Mouse (Mus musculus) G1E (cell line): Measurements from ENCODE around the gene Srpk1. TPM values are rescaled to one million over a fixed set of nuclear protein-coding genes. Genes with fewer than 3 reads are reported as not detected.

Source experiments
- ATAC-seq: 2 replicates; pipeline ENCODE4 v1.8.0; 2016; ENCODE audit warnings: mild to moderate bottlenecking; ENCODE audit not compliant: insufficient number of reproducible peaks, poor library complexity, low FRiP score, severe bottlenecking; ENCODE audit errors: extremely low read depth
- DNase-seq: peaks from one replicate; pipeline ENCODE4 v3.0.0; 2012; ENCODE audit warnings: low spot score
- H3K27me3 ChIP-seq: 2 replicates; pipeline ENCODE4 v1.6.1; 2012; ENCODE audit warnings: mild to moderate bottlenecking, low read length, inconsistent platforms; ENCODE audit not compliant: insufficient read depth
- H3K36me3 ChIP-seq: replicated peaks from 2 replicates; pipeline ENCODE3; 2012; ENCODE audit warnings: mild to moderate bottlenecking, inconsistent platforms
- H3K4me1 ChIP-seq: 2 replicates; pipeline ENCODE4 v1.6.1; 2012; ENCODE audit warnings: low read depth, low read length, inconsistent platforms, mixed read lengths; ENCODE audit not compliant: insufficient read depth
- H3K4me3 ChIP-seq: 2 replicates; pipeline ENCODE4 v1.5.1; 2012; ENCODE audit warnings: low read depth, mild to moderate bottlenecking, inconsistent platforms, low read length, moderate library complexity, mixed read lengths
- H3K9me3 ChIP-seq: replicated peaks from 2 replicates; pipeline ENCODE4 v1.6.1; 2012; ENCODE audit warnings: inconsistent platforms
- CTCF ChIP-seq: IDR thresholded peaks from 2 replicates; pipeline ENCODE4 v1.5.1; 2012; ENCODE audit warnings: low read depth, low read length, inconsistent platforms, mixed read lengths
- GATA1 ChIP-seq: IDR thresholded peaks from 2 replicates; pipeline ENCODE4 v1.6.1; 2012; ENCODE audit warnings: borderline replicate concordance, low read length, inconsistent platforms, mixed read lengths
- GATA2 ChIP-seq: IDR thresholded peaks from 2 replicates; pipeline ENCODE4 v1.6.1; 2012; ENCODE audit warnings: low read depth, low read length, inconsistent platforms, borderline replicate concordance
- POLR2AphosphoS5 ChIP-seq: IDR thresholded peaks from 2 replicates; pipeline ENCODE4 v1.6.1; 2012; ENCODE audit warnings: low read depth, low read length, inconsistent platforms; ENCODE audit not compliant: insufficient replicate concordance
- TAL1 ChIP-seq: conservative IDR thresholded peaks from 2 replicates; pipeline ENCODE4 v1.6.1; 2012; ENCODE audit warnings: low read depth, low read length, inconsistent platforms, mixed read lengths
- polyA plus RNA-seq: library from polyadenylated mRNA; stranded (reverse); fragments of >175 nt; gene quantifications from 2 replicates; pipeline ENCODE4 v1.2.3, GENCODE M21; 2012
- total RNA-seq, 2 experiments: library from RNA; stranded (forward) in 1 of 2; stranded (reverse) in 1 of 2; fragments of 200-1000 nt in 1 of 2; fragments of >200 nt in 1 of 2; fragmentation: Nextera tagmentation in 1 of 2; gene quantifications; 2 replicates each; pipeline ENCODE4 v1.2.3; 2014 to 2017

Srpk1 gene
- total and polyA plus RNA-seq, 3 experiments, result 95.9 to 158 (median 112) TPM

- Histone ChIP-seq H3K27me3 (peaks cover 46% of the 10 kb centered on the region), H3K4me1 (peaks cover 9% of the 10 kb centered on the region; the same call in 1 of the 2 replicates), H3K9me3 (no peaks in the 10 kb centered on the region), H3K36me3 (no peaks in the 10 kb centered on the region), H3K4me3 (no peak overlapping the region)
- DNase-seq, result no peak
- TF ChIP-seq POLR2AphosphoS5 (no peak), GATA1 (no peak)
- no peak for ATAC-seq
These were observed 21.2 kb upstream of the Srpk1 start for GRCm38 (mm10) chr17:28643697-28644096.

GRCm38 (mm10) chr17:28640113-28640512 lies 17.6 kb upstream of the Srpk1 start:
- TF ChIP-seq GATA1 (no peak), TAL1 (no peak), CTCF (no peak), POLR2AphosphoS5 (no peak), GATA2 (no peak)
- no peaks in the 10 kb centered on the region for H3K9me3 ChIP-seq
- H3K36me3 ChIP-seq, result no peaks in the 10 kb centered on the region
- H3K4me1 ChIP-seq, result peaks cover 13% of the 10 kb centered on the region
- ATAC-seq (no peak), DNase-seq (no peak)
- H3K4me3 ChIP-seq, result no peak overlapping the region
- H3K27me3 ChIP-seq, result peaks cover 71% of the 10 kb centered on the region

- Histone ChIP-seq H3K9me3 (no peaks in the 10 kb centered on the region), H3K36me3 (no peaks in the 10 kb centered on the region), H3K4me1 (peaks cover 13% of the 10 kb centered on the region), H3K4me3 (no peak overlapping the region), H3K27me3 (peaks cover 68% of the 10 kb centered on the region)
- ATAC-seq (no peak), DNase-seq (no peak)
- no peak for TF ChIP-seq POLR2AphosphoS5
- TF ChIP-seq GATA1, result no peak
- TF ChIP-seq GATA2, result no peak
- TF ChIP-seq TAL1, result no peak
- TF ChIP-seq CTCF, result no peak
These were observed 15.5 kb upstream of the Srpk1 start for GRCm38 (mm10) chr17:28637711-28638690.

- Histone ChIP-seq H3K9me3 (no peaks in the 10 kb centered on the region), H3K4me1 (peaks cover 11% of the 10 kb centered on the region), H3K4me3 (no peak overlapping the region), H3K36me3 (no peaks in the 10 kb centered on the region), H3K27me3 (peaks cover 59% of the 10 kb centered on the region)
- ATAC-seq, result no peak
- TF ChIP-seq GATA2 (no peak), GATA1 (no peak), POLR2AphosphoS5 (no peak), TAL1 (no peak), CTCF (no peak)
- no peak for DNase-seq
These were observed 13.3 kb upstream of the Srpk1 start for GRCm38 (mm10) chr17:28635842-28636241.

GRCm38 (mm10) chr17:28629125-28629524 lies 6.6 kb upstream of the Srpk1 start:
- peaks cover 40% of the 10 kb centered on the region for H3K27me3 ChIP-seq

GRCm38 (mm10) chr17:28628248-28629124 lies 6.0 kb upstream of the Srpk1 start:
- Histone ChIP-seq H3K4me3 (no peak overlapping the region), H3K36me3 (no peaks in the 10 kb centered on the region), H3K27me3 (peaks cover 36% of the 10 kb centered on the region), H3K9me3 (no peaks in the 10 kb centered on the region), H3K4me1 (peaks cover 21% of the 10 kb centered on the region)
- no peak for ATAC-seq
- no peak for DNase-seq
- TF ChIP-seq CTCF (no peak), POLR2AphosphoS5 (no peak), GATA1 (no peak), GATA2 (no peak), TAL1 (no peak)

More at GRCm38 (mm10) chr17:28629125-28629524, 6.6 kb upstream of the Srpk1 start:
- TF ChIP-seq TAL1, result no peak
- no peak for ATAC-seq
- no peaks in the 10 kb centered on the region for H3K36me3 ChIP-seq
- H3K4me3 ChIP-seq, result no peak overlapping the region
- H3K9me3 ChIP-seq, result no peaks in the 10 kb centered on the region
- no peak for DNase-seq
- H3K4me1 ChIP-seq, result peaks cover 21% of the 10 kb centered on the region
